Mouse (Mus musculus): ENCODE data around the gene Ap1s2. TPM values are rescaled to one million over a fixed set of nuclear protein-coding genes. Genes with fewer than 3 reads are reported as not detected.
A peak's percentile ranks its signal among the peaks of the same experiment; 100 is the strongest.

Gene Ap1s2
- polyA plus RNA-seq, 1 experiment from 2014 or later: 12.3 TPM

- ChIA-PET CTCF (interaction anchor here (1.3 kb wide), 1 partner anchor 11 kb away, joined by 3 read pairs; no protein-coding TSS in a partner anchor), POLR2A (no interaction called here)
- no peak for TF ChIP-seq CTCF (IDR thresholded peaks at IDR 0.05)
- peaks cover 27% of the 10 kb centered on the region for H3K27me3 ChIP-seq
- ATAC-seq: no peak
- in situ Hi-C loops (cut with MboI; ENCODE audit: low pct_unique_long_range_greater_than_20kb): loop anchor here (25.0 kb wide), 1 partner anchor 745 kb away; no protein-coding TSS in a partner anchor
- DNase-seq (ENCODE audit: low read depth, low spot score): no peak
Observed at GRCm38 (mm10) chrX:163906861-163907260, 2.0 kb upstream of the Ap1s2 start.

- POLR2A ChIA-PET: no interaction called here
- TF ChIP-seq CTCF (IDR thresholded peaks at IDR 0.05): no peak
- DNase-seq (ENCODE audit: low read depth, low spot score) (no peak), ATAC-seq (no peak)
- H3K27me3 ChIP-seq: peaks cover 24% of the 10 kb centered on the region
- in situ Hi-C loops (cut with MboI; ENCODE audit: low pct_unique_long_range_greater_than_20kb): loop anchor here (25.0 kb wide), 1 partner anchor 746 kb away; no protein-coding TSS in a partner anchor
- CTCF ChIA-PET: no interaction called here
Observed at GRCm38 (mm10) chrX:163908003-163908336, 847 bp upstream of the Ap1s2 start.

- peak; percentile 40 for ATAC-seq
- in situ Hi-C loops (cut with MboI; ENCODE audit: low pct_unique_long_range_greater_than_20kb): loop anchor here (25.0 kb wide), 1 partner anchor 747 kb away; no protein-coding TSS in a partner anchor
- POLR2A ChIA-PET: no interaction called here
- CTCF ChIA-PET: no interaction called here
- peaks cover 16% of the 10 kb centered on the region for H3K27me3 ChIP-seq
- DNase-seq (ENCODE audit: low read depth, low spot score): no peak
- TF ChIP-seq CTCF (IDR thresholded peaks at IDR 0.05): no peak
Observed at GRCm38 (mm10) chrX:163909381-163909780, 564 bp downstream of the Ap1s2 start.

GRCm38 (mm10) chrX:163912791-163913190 lies 4.0 kb downstream of the Ap1s2 start:
- DNase-seq (ENCODE audit: low read depth, low spot score) (no peak), ATAC-seq (no peak)
- POLR2A ChIA-PET: no interaction called here
- peaks cover 12% of the 10 kb centered on the region for H3K27me3 ChIP-seq
- CTCF ChIA-PET: interaction anchor here (0.8 kb wide), 1 partner anchor 50 kb away, joined by 3 read pairs; no protein-coding TSS in a partner anchor
- no peak for TF ChIP-seq CTCF (IDR thresholded peaks at IDR 0.05)
- in situ Hi-C loops (cut with MboI; ENCODE audit: low pct_unique_long_range_greater_than_20kb): loop anchor here (10.0 to 25.0 kb wide), 3 partner anchors 750 to 988 kb away; no protein-coding TSS in a partner anchor

GRCm38 (mm10) chrX:163929550-163929949 lies 20.7 kb downstream of the Ap1s2 start:
- in situ Hi-C loops (cut with MboI; ENCODE audit: low pct_unique_long_range_greater_than_20kb): no loop called here

GRCm38 (mm10) chrX:163934731-163935130 lies 25.9 kb downstream of the Ap1s2 start:
- POLR2A ChIA-PET: interaction anchor here (0.6 kb wide), 2 partner anchors 36 to 135 kb away, joined by 3 read pairs; no protein-coding TSS in a partner anchor
- CTCF ChIA-PET: no interaction called here
- ATAC-seq: no peak
- peaks cover 13% of the 10 kb centered on the region for H3K27me3 ChIP-seq
- in situ Hi-C loops (cut with MboI; ENCODE audit: low pct_unique_long_range_greater_than_20kb): no loop called here
- DNase-seq (ENCODE audit: low read depth, low spot score): no peak
- no peak for TF ChIP-seq CTCF (IDR thresholded peaks at IDR 0.05)

More at GRCm38 (mm10) chrX:163929550-163929949, 20.7 kb downstream of the Ap1s2 start:
- ChIA-PET POLR2A (no interaction called here), CTCF (no interaction called here)
- TF ChIP-seq CTCF (IDR thresholded peaks at IDR 0.05): no peak
- H3K27me3 ChIP-seq: peaks cover 33% of the 10 kb centered on the region
- DNase-seq (ENCODE audit: low read depth, low spot score): no peak
- no peak for ATAC-seq

GRCm38 (mm10) chrX:163938587-163938986 lies 29.8 kb downstream of the Ap1s2 start:
- ChIA-PET POLR2A (no interaction called here), CTCF (no interaction called here)
- no peaks in the 10 kb centered on the region for H3K27me3 ChIP-seq
- in situ Hi-C loops (cut with MboI; ENCODE audit: low pct_unique_long_range_greater_than_20kb): no loop called here
- TF ChIP-seq CTCF (IDR thresholded peaks at IDR 0.05): no peak
- ATAC-seq (peak; percentile 92), DNase-seq (ENCODE audit: low read depth, low spot score) (peak; percentile 25)

GRCm38 (mm10) chrX:163944381-163944780 lies 35.6 kb downstream of the Ap1s2 start:
- no peak for DNase-seq (ENCODE audit: low read depth, low spot score)
- in situ Hi-C loops (cut with MboI; ENCODE audit: low pct_unique_long_range_greater_than_20kb): no loop called here
- H3K27me3 ChIP-seq: no peaks in the 10 kb centered on the region
- CTCF ChIA-PET: no interaction called here
- POLR2A ChIA-PET: no interaction called here
- peak; percentile 39 for ATAC-seq
- no peak for TF ChIP-seq CTCF (IDR thresholded peaks at IDR 0.05)

- ChIA-PET POLR2A (no interaction called here), CTCF (no interaction called here)
- no peak for DNase-seq (ENCODE audit: low read depth, low spot score)
- ATAC-seq: no peak
- H3K27me3 ChIP-seq: peaks cover 9% of the 10 kb centered on the region
- TF ChIP-seq CTCF (IDR thresholded peaks at IDR 0.05): no peak
- in situ Hi-C loops (cut with MboI; ENCODE audit: low pct_unique_long_range_greater_than_20kb): loop anchor here (10.0 kb wide), 1 partner anchor 123 kb away; the partner anchor contains the start of gene Siah1b
Observed at GRCm38 (mm10) chrX:163951618-163952017, 42.8 kb downstream of the Ap1s2 start.

GRCm38 (mm10) chrX:163957381-163957780 lies 48.6 kb downstream of the Ap1s2 start:
- in situ Hi-C loops (cut with MboI; ENCODE audit: low pct_unique_long_range_greater_than_20kb): loop anchor here (10.0 kb wide), 1 partner anchor 117 kb away; the partner anchor contains the start of gene Siah1b
- ChIA-PET POLR2A (interaction anchor here (0.6 kb wide), 1 partner anchor 12 kb away, joined by 3 read pairs; no protein-coding TSS in a partner anchor), CTCF (interaction anchor here (1.3 kb wide), 1 partner anchor 109 kb away, joined by 3 read pairs; no protein-coding TSS in a partner anchor)
- H3K27me3 ChIP-seq: peaks cover 9% of the 10 kb centered on the region
- DNase-seq (ENCODE audit: low read depth, low spot score) (no peak), ATAC-seq (no peak)
- no peak for TF ChIP-seq CTCF (IDR thresholded peaks at IDR 0.05)

- ATAC-seq: peak; percentile 57
- in situ Hi-C loops (cut with MboI; ENCODE audit: low pct_unique_long_range_greater_than_20kb): loop anchor here (10.0 kb wide), 1 partner anchor 117 kb away; the partner anchor contains the start of gene Siah1b
- POLR2A ChIA-PET: interaction anchor here (0.6 kb wide), 1 partner anchor 11 kb away, joined by 3 read pairs; no protein-coding TSS in a partner anchor
Observed at GRCm38 (mm10) chrX:163957803-163958466, 49.1 kb downstream of the Ap1s2 start.

More at GRCm38 (mm10) chrX:163957803-163958466, 49.1 kb downstream of the Ap1s2 start:
- peaks cover 9% of the 10 kb centered on the region for H3K27me3 ChIP-seq
- no peak for DNase-seq (ENCODE audit: low read depth, low spot score)
- CTCF ChIA-PET: interaction anchor here (1.3 kb wide), 1 partner anchor 109 kb away, joined by 3 read pairs; no protein-coding TSS in a partner anchor
- no peak for TF ChIP-seq CTCF (IDR thresholded peaks at IDR 0.05)

All from Patski (cell line).